Mouse (Mus musculus): ENCODE data around the gene Pnmt.

GRCm38 (mm10) chr11:98381651-98382050 is 4.6 kb upstream of the Pnmt start:
- TF ChIP-seq CTCF (IDR thresholded peaks at IDR 0.05; ENCODE audit: low read depth, low read length) (no peak), POLR2A (IDR thresholded peaks at IDR 0.05; ENCODE audit: borderline replicate concordance, low read depth, low read length) (no peak)

All from bone marrow macrophage, adult 2 months (primary cell).